10 mouse cellular contexts compared by ENCODE assay signal in the genomic region with DNA sequence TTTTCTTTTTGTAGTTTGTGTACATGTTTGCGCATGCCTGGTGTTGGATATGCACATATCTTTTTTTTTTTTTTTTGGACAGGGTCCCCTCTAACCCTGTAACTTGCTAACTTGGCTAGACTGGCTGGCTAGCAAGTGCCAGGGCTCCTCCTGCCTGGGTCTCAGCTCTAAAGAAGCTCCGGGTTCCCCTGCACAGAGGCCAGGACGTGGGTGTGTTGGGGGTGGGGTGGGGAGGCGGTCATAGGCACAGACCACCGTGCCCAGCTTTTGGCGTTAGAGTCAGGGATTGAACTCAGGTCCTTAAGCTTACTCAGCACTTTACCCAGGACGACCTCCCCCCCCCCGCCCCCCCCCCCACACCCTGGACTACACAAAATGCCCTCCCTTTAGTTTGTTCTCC. TPM values are rescaled to one million over a fixed set of nuclear protein-coding genes. Genes with fewer than 3 reads are reported as not detected.
DNase-seq lines count a peak whose midpoint lies in the region; ATAC-seq lines count a peak whose summit lies in the region.
"Had no signal": no experiment of that assay in that cellular context is flagged by ENCODE, and none has a peak within 500 bp of the region (broad histone marks: within the 10 kb centered on the region; RNA-seq: fewer than 3 reads in every experiment).

No protein-coding gene starts in this region.

- H3K27me3 ChIP-seq in kidney, embryonic 15.5 days = no peaks in the 10 kb centered on the region
- H3K27me3 ChIP-seq in embryonic facial prominence, embryonic 12.5 days = no peaks in the 10 kb centered on the region
- no peaks in the 10 kb centered on the region for H3K27me3 ChIP-seq in intestine, embryonic 14.5 days (replicated peaks; ENCODE audit: control insufficient read depth, insufficient read depth, low read length)
- H3K27me3 ChIP-seq in midbrain, embryonic 15.5 days (replicated peaks) = no peaks in the 10 kb centered on the region
- H3K27me3 ChIP-seq: stomach, embryonic 15.5 days had no signal

- H3K9ac ChIP-seq in kidney, embryonic 15.5 days = no peak overlapping the region
- H3K9ac ChIP-seq in embryonic facial prominence, embryonic 12.5 days = no peak overlapping the region
- no peak overlapping the region for H3K9ac ChIP-seq in intestine, embryonic 14.5 days (ENCODE audit: low read length)
- H3K9ac ChIP-seq in midbrain, embryonic 15.5 days = no peak overlapping the region

- peaks cover 28% of the 10 kb centered on the region for H3K4me1 ChIP-seq in kidney, embryonic 15.5 days
- peaks cover 17% of the 10 kb centered on the region for H3K4me1 ChIP-seq in embryonic facial prominence, embryonic 12.5 days
- peaks cover 14% of the 10 kb centered on the region for H3K4me1 ChIP-seq in intestine, embryonic 14.5 days (replicated peaks; ENCODE audit: control insufficient read depth, insufficient read depth, low read length)
- H3K4me1 ChIP-seq in midbrain, embryonic 15.5 days = peaks cover 30% of the 10 kb centered on the region

- H3K9me3 ChIP-seq in kidney, embryonic 15.5 days (replicated peaks) = no peaks in the 10 kb centered on the region
- H3K9me3 ChIP-seq in embryonic facial prominence, embryonic 12.5 days = no peaks in the 10 kb centered on the region
- no peaks in the 10 kb centered on the region for H3K9me3 ChIP-seq in intestine, embryonic 14.5 days (ENCODE audit: control insufficient read depth, low read length)
- H3K9me3 ChIP-seq in midbrain, embryonic 15.5 days = no peaks in the 10 kb centered on the region
- H3K9me3 ChIP-seq: stomach, embryonic 15.5 days had no signal

- H3K36me3 ChIP-seq in kidney, embryonic 15.5 days = peaks cover 11% of the 10 kb centered on the region
- peaks cover 16% of the 10 kb centered on the region for H3K36me3 ChIP-seq in embryonic facial prominence, embryonic 12.5 days
- H3K36me3 ChIP-seq in intestine, embryonic 14.5 days (ENCODE audit: control insufficient read depth, insufficient read depth, low read length) = peaks cover 16% of the 10 kb centered on the region
- peaks cover 5% of the 10 kb centered on the region; the same call in 1 of the 2 replicates for H3K36me3 ChIP-seq in midbrain, embryonic 15.5 days (replicated peaks)
- H3K36me3 ChIP-seq: stomach, embryonic 15.5 days had no signal

- H3K4me3 ChIP-seq in kidney, embryonic 15.5 days (replicated peaks) = no peak overlapping the region
- H3K4me3 ChIP-seq in embryonic facial prominence, embryonic 12.5 days = peak overlapping the region; percentile 80
- H3K4me3 ChIP-seq in intestine, embryonic 14.5 days (ENCODE audit: low read depth, low read length) = no peak overlapping the region
- H3K4me3 ChIP-seq in midbrain, embryonic 15.5 days = peak overlapping the region; percentile 99

- no peak overlapping the region for H3K27ac ChIP-seq in kidney, embryonic 15.5 days
- no peak overlapping the region for H3K27ac ChIP-seq in embryonic facial prominence, embryonic 12.5 days
- H3K27ac ChIP-seq in intestine, embryonic 14.5 days (ENCODE audit: low read depth) = no peak overlapping the region
- no peak overlapping the region for H3K27ac ChIP-seq in midbrain, embryonic 15.5 days

- DNase-seq in kidney, adult 11 months = no peak
- no peak for DNase-seq in intestine, embryonic 14.5 days (ENCODE audit: low spot score)
- no peak for DNase-seq in thymus, postnatal 36 days
- no peak for DNase-seq in cerebellum, adult 18-20 months
- DNase-seq: cerebellum, postnatal 10 days had no signal

- WGBS in kidney, embryonic 15.5 days = 39% methylated on average over 8 of the region's 8 CpGs
- 35% methylated on average over 8 of the region's 8 CpGs for WGBS in embryonic facial prominence, embryonic 12.5 days
- WGBS in intestine, embryonic 14.5 days = 47% methylated on average over 7 of the region's 8 CpGs
- WGBS in midbrain, embryonic 15.5 days = 44% methylated on average over 8 of the region's 8 CpGs

- peak overlapping the region; percentile 91 for H3K4me2 ChIP-seq in kidney, embryonic 15.5 days
- H3K4me2 ChIP-seq in embryonic facial prominence, embryonic 12.5 days (replicated peaks) = peak overlapping the region; percentile 82
- H3K4me2 ChIP-seq in intestine, embryonic 14.5 days (ENCODE audit: low read length) = peak overlapping the region; percentile 80
- H3K4me2 ChIP-seq in midbrain, embryonic 15.5 days = peak overlapping the region; percentile 92

- ATAC-seq in kidney, embryonic 15.5 days (replicated peaks; ENCODE audit: low FRiP score) = no peak
- ATAC-seq in embryonic facial prominence, embryonic 12.5 days (ENCODE audit: insufficient number of reproducible peaks, insufficient read depth, low FRiP score, low TSS enrichment) = no peak
- ATAC-seq in intestine, embryonic 14.5 days (replicated peaks; ENCODE audit: low FRiP score, low TSS enrichment, low read depth) = no peak
- no peak for ATAC-seq in midbrain, embryonic 15.5 days (replicated peaks)
- ATAC-seq in inflammation-experienced regulatory T-cells, adult 6 months = no peak

RNA-seq across cellular contexts. Expression of a gene that starts 1.1 kb away (rescaled TPM):
- 27.5 and 27.8 TPM in 2 replicates for polyA plus RNA-seq in kidney, embryonic 15.5 days (2015; fragmentation: Nextera tagmentation; extraction: Ambion mirVana)
- polyA plus RNA-seq in embryonic facial prominence, embryonic 12.5 days (2016; fragmentation: Nextera tagmentation; extraction: Ambion mirVana) = 35.3 and 37.3 TPM in 2 replicates
- 38.5 and 40.1 TPM in 2 replicates for polyA plus RNA-seq in intestine, embryonic 14.5 days (2014; fragmentation: Nextera tagmentation; extraction: Ambion mirVana)
- polyA plus RNA-seq in midbrain, embryonic 15.5 days (2015; fragmentation: Nextera tagmentation; extraction: Ambion mirVana) = 57.0 and 59.5 TPM in 2 replicates
- polyA plus RNA-seq in inflammation-experienced regulatory T-cells, adult 6 months (2017; shearing (Covaris generic)) = 10 to 100 TPM; 24.6 to 58.8 (median 54.5) TPM

RNA-seq across cellular contexts. Expression of a gene that starts 27.6 kb away (rescaled TPM):
- 16.0 and 16.9 TPM in 2 replicates for polyA plus RNA-seq in kidney, embryonic 15.5 days (2015; fragmentation: Nextera tagmentation; extraction: Ambion mirVana)
- 32.8 and 34.9 TPM in 2 replicates for polyA plus RNA-seq in embryonic facial prominence, embryonic 12.5 days (2016; fragmentation: Nextera tagmentation; extraction: Ambion mirVana)
- polyA plus RNA-seq in intestine, embryonic 14.5 days (2014; fragmentation: Nextera tagmentation; extraction: Ambion mirVana) = 11.3 and 13.5 TPM in 2 replicates
- polyA plus RNA-seq in midbrain, embryonic 15.5 days (2015; fragmentation: Nextera tagmentation; extraction: Ambion mirVana) = 53.5 and 55.7 TPM in 2 replicates
- polyA plus RNA-seq in inflammation-experienced regulatory T-cells, adult 6 months (2017; shearing (Covaris generic)) = 1 to 10 TPM in 2 of 3 experiments, under 1 TPM in 1; 0.91 to 1.8 (median 1.5) TPM

RNA-seq across cellular contexts. Expression of a gene that starts 42.9 kb away (rescaled TPM):
- polyA plus RNA-seq in kidney, embryonic 15.5 days (2015; fragmentation: Nextera tagmentation; extraction: Ambion mirVana) = 26.8 and 28.2 TPM in 2 replicates
- polyA plus RNA-seq in embryonic facial prominence, embryonic 12.5 days (2016; fragmentation: Nextera tagmentation; extraction: Ambion mirVana) = 22.3 and 23.0 TPM in 2 replicates
- 17.6 and 20.6 TPM in 2 replicates for polyA plus RNA-seq in intestine, embryonic 14.5 days (2014; fragmentation: Nextera tagmentation; extraction: Ambion mirVana)
- 28.0 and 31.0 TPM in 2 replicates for polyA plus RNA-seq in midbrain, embryonic 15.5 days (2015; fragmentation: Nextera tagmentation; extraction: Ambion mirVana)
- polyA plus RNA-seq in inflammation-experienced regulatory T-cells, adult 6 months (2017; shearing (Covaris generic)) = 10 to 100 TPM; 20.5 to 30.5 (median 26.7) TPM

RNA-seq across cellular contexts. Expression of a gene that starts 45.8 kb away (rescaled TPM):
- 0.15 and 0.25 TPM in 2 replicates for polyA plus RNA-seq in kidney, embryonic 15.5 days (2015; fragmentation: Nextera tagmentation; extraction: Ambion mirVana)
- polyA plus RNA-seq in embryonic facial prominence, embryonic 12.5 days (2016; fragmentation: Nextera tagmentation; extraction: Ambion mirVana) = 0.12 and 0.14 TPM in 2 replicates
- polyA plus RNA-seq in intestine, embryonic 14.5 days (2014; fragmentation: Nextera tagmentation; extraction: Ambion mirVana) = not detected in 2 replicates
- 0.09 TPM in 2 replicates for polyA plus RNA-seq in midbrain, embryonic 15.5 days (2015; fragmentation: Nextera tagmentation; extraction: Ambion mirVana)
- under 1 TPM in 2 of 3 experiments, not detected in 1; 0.26 to 0.49 TPM for polyA plus RNA-seq in inflammation-experienced regulatory T-cells, adult 6 months (2017; shearing (Covaris generic))

Comparison
In these comparisons a context has a peak if more than half of its experiments do, and no peak if none do; other contexts are left out.
1. H3K4me3 ChIP-seq: peak in embryonic facial prominence, embryonic 12.5 days (single experiment) and midbrain, embryonic 15.5 days (single experiment); none in kidney, embryonic 15.5 days (single experiment) and intestine, embryonic 14.5 days (single experiment).
2. Peak in every context shown above with its lines, with median percentiles within 50 percentile points of each other: H3K4me2 ChIP-seq.